Mouse (Mus musculus): ENCODE measurements at regions not wholly inside any gene's neighbourhood (a gene's known extent, or its start where the extent isn't known, plus 50 kb on each side); places are given as distances from the start of the nearest gene placed in this dataset.

DNA sequence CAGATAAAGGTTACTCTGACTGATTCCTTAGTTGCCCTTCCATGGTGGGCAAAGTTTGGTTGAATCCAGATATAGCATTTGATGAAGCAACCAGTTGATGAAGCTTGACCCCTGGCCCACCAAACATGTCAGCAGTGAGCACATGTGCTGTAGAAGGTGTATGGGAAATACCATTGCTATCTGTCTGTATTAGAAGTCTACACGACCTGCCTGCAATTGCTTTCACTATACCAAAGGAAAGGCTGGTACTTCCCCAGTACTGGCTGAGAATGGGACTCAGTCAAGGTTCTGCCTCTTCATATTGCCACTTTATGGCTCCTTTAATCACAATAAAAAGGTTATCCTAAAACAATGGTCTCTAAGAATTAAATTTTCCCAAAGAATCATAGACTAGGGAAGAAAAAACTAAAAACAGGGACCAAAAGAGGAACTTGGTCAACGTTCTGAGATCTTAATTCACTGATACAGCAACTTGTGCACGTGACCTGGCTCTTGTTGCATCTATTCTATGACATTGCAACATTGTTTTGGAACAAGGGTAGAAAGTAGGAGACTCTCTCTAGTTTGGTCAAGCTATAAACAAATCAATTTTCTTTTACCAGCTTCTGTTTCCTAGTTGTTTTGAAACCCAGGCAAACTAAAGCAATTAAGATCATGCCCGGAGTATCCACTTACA is 284.0 kb downstream of the Rapgef2 start:
- no peak for DNase-seq (ENCODE audit: low read depth, low spot score)

DNA sequence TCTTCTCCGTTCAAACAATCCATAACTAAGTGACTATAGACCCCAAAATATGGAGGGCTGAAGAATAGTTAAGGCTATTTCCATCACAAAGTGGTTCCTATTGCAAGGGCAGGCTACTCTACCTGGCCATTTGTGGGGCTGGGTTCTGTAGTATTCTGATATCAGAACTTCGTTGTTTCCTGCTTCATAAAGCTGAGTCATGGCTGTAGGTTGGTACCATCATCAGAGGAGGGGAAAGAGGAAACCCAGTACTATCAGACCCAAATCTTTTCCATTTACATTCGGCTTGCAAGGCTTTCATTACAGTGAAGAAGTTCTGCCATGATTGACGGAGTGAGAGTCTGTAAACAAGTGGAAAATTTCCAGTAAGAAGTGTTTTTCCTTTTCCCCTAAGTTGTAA is 284.6 kb downstream of the Rapgef2 start:
- DNase-seq (ENCODE audit: low read depth, low spot score), result no peak

DNA sequence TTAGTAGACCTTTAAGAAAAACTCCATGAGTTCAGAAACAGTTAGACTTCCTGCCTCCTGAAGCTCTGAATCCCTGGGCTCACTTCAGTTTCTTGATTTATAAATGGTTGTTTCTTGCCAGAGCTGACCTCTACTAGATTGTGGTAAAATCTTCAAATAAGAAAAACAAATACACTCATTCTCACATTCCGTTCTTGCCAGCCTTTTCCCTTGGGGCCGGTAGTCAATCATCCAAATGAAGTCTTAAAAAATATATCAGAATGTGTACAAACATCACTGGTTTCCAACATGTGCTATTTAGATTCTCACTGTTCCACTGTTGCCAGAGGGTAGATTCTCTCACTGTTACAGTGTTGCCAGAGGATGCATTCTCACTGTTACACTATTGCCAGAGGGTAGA is 286.0 kb downstream of the Rapgef2 start:
- no peak for DNase-seq (ENCODE audit: low read depth, low spot score)

DNA sequence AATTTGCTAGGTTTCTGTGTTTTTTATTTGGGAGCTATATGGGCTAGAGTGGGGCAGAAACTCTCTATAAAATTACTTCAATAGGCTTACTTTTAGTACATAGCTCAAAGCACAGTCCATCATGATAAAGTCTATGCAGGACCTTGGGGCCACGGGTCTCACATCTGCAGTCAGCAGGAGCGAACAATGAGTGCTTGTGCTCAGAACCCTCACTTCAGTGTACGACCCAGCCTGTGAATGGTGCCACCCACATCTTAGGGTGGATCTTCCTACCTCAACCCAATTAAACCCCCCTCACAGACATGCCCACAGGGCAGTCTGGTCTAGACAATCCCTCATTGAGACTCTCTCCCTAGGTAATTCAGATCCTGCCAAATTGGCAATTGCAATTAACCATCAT is 286.5 kb downstream of the Rapgef2 start:
- no peak for DNase-seq (ENCODE audit: low read depth, low spot score)

DNA sequence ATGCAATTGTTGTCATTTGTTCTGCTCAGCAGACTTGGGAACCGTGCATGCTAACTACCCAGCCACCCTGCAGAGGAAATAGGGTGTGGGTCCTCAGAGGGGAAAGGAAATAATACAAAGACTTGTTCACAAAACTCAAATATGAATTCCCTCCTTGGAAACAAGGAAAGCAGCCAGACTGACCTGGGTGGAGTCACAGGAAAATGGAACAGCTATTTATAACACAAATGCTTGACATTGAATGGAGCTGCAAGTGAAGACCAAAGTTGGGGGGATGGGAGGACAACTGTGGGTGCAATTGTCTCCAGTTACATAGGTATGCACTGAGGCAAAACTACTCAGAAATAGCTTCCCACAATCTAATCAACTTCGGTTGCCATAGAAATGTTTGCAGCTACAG is 298.2 kb downstream of the Rapgef2 start:
- DNase-seq (ENCODE audit: low read depth, low spot score), result peak; percentile 44

DNA sequence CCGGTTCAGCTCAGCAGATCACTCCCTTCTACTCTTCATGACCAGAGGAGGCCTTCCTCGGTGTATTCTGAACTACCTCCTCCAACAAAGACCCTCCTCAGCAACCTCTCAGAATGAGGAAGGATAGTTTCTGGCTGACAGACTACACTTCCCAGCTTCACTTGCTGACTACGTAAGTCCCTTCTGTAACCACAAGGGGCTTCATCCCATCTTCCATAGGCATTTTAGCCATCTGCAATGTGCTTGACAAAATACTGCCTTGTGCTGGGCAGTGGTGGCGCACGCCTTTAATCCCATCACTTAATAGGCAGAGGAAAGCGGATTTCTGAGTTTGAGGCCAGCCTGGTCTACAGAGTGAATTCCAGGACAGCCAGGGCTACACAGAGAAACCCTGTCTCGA is 299.6 kb downstream of the Rapgef2 start:
- DNase-seq (ENCODE audit: low read depth, low spot score), result no peak

DNA sequence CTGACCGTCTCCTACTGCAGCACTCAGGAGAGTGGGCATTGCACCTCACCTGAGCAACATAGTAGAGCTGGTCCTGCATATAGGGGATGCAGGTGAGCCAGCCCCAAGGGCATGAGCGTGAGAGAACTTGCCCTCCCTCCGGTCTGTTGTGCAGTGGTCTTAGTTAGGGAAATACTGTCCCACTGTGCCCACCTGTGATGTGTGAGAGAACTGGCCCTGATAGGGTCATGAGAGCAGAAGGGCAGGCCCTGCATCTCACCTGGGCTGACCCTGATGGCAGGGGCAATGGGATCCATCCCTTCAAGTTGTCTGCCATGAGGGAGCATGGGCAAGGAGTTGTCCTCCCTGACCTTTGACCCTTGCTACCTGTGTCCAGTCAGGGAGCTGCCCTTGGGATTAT is 305.3 kb downstream of the Rapgef2 start:
- DNase-seq (ENCODE audit: low read depth, low spot score), result no peak

DNA sequence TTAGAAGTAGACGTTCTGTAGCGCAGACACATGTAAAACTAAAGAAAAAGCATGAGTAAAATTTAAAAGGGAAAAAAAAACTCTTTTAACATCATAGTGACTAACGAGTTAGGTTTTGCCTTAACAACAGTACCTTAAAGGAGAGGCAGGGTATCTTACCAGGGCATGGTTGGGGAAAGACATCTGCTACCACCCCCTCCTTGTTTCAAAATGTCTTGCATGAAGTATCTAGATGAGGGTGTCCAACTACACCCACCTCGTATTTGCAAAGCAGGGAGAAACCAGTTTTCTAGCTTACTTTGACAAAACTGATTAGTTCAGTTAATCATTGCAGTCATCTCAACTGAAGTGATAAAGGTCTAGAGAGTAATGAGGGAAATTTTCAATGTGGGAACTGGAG is 307.5 kb downstream of the Rapgef2 start:
- peak; percentile 64 for DNase-seq (ENCODE audit: low read depth, low spot score)

DNA sequence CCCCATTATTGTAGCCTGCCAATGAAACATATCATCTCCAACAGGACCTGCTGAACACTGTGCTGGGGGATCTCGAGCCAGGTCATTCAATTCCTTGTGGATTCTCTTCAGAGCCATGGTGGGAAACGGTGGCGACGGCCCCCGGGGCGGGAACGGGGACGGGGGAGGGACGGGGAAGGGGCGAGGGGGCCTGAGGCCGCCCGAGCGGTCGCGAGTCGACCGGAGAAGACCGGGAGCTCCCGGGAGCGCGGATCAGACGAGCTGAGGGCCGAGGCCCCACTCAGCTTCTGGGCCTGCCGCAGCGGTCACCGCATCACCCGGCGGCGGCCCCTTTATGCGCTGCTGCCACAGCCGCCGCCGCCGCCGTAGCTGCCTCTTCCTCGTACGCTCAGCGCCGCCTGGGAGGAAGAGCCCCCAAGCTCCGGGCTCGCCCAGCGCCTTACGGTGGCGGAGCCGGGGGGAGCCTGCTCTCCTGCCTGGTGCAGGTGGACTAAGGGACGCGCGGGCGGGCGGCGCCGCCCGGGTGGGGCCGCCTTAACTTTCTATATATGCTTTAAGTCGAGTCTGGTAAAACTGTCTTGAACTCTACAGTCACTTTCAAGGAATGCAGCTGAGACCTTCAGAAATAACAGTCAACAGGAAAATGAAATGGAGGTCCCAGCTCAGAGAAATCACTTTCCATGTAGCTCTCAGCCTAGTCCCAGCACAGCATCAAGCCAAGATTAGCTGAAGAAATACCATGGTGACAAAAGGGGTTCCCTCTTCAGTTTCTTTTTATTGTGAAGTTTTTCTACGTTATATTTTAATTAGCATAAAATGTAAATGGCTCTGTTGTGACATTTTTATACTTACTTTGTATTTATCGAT is 319.4 kb downstream of the Rapgef2 start:
- peak; percentile 13 for DNase-seq (ENCODE audit: low read depth, low spot score)

DNA sequence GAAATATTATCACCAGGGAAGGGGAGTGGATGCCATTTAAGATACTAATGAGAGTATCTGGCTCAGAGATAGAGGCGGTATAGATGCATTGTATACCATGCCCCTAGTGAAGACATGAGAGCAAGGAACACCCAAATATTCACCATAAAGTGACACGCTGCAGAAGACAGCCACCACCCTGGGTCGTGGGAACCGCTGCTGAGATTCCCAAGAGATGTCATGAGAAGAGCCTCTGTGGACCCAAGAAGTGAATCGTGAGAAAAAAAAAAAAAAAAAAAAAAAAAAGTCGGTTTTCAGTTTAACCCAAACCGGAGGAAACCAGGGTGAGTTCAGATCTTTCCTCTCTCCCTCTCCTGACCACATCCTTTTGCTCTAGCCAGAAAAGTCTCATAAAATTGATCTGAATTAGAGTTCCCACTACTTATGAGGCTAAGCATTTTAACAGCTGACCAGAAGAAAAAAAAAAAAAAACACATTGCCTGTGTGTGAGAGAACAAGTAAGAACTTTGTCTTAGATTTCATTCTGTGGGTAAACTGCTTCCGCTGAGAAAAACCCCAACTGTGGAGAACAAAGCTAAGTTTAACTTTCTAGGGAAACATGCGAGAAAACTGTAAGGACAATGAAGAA is 322.0 kb downstream of the Rapgef2 start:
- DNase-seq (ENCODE audit: low read depth, low spot score), result no peak

DNA sequence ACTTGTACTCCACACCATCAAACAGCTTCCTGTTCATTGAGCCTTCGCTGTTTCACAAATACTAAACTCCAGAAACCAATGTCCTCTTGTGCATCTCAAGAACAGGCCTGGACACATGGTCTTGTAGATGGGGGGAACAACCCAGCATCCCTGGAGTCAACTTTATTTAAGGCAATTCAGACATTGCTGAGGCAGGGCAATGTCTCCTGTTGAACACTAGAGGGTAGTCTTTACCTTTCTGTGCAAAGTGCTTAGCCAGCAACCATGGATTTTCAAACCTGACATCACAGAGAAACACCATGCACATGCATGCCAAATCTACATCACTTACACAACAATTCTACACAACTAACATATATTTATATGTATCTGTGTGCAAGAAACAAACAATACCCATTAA is 327.5 kb downstream of the Rapgef2 start:
- peak; percentile 87 for DNase-seq (ENCODE audit: low read depth, low spot score)

DNA sequence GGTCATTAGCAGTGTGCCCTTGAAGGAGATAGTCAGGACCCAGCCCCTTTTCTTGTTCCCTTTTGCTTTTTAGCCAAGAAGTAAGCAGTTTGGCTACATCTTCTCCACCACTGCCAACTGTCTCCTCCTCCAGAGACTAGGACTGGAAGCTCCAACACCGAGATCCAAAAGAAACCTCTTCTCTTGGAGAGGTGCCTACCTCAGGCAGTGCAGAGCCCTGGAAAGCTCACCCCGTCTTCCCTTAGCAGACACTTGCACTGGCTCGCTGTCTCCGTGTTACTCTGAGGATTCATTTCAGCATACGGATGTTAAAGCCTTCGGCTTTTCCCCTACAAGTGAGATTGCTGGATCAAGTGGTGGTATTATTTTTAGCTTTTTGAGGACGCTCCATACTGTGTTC is 331.0 kb downstream of the Rapgef2 start:
- peak; percentile 56 for DNase-seq (ENCODE audit: low read depth, low spot score)

DNA sequence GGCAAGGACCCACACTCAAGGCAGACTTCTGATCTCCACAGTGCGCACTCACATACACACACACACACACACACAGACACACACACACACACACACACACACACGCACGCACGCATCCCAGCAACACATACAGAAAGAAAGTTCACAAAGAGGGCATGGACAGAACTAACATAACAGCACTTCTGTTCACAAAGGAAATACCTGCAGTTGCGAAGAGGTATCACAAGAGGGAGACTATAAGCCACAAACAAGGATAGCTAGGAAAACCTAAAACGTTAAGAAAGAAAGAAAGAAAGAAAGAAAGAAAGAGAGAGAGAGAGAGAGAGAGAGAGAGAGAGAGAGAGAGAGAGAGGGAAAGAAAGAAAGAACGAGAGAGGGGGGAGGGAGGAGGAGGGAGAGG is 336.9 kb downstream of the Rapgef2 start:
- DNase-seq (ENCODE audit: low read depth, low spot score), result peak; percentile 15

DNA sequence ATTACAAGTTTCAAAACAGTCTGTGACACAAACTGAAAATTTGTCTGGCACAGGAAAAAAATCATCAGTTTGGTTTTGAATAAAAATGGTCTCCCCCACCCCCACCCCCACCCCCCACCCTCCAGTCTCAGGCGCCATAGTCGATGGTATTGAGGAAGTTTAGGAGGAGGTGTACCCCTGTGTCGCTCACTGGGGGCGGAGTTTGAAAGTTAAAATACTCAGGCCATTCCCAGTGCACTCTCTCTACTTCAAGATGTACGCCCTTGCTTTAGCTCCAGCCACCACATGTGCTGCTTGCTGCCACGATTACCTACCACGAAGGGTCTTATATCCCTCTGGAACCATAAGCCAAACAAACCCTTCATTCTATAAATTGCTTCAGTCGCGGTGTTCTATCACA is 337.6 kb downstream of the Rapgef2 start:
- no peak for DNase-seq (ENCODE audit: low read depth, low spot score)

DNA sequence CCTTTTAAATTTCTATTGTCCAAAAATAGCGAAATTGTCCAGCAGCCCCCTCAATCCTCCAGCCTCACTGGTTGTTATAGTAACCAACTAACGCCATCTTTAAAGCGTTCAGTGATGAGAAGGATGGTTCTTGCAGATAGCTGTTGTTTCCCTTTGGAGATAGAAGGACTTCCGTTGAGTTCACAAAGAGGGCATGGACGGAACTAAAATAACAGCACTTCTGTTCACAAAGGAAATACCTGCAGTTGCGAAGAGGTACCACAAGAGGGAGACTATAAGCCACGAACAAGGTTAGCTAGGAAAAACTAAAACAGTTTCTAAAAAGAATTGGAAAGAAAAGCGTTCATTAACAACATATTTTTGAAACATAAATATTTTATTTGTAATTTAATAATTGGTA is 338.1 kb downstream of the Rapgef2 start:
- DNase-seq (ENCODE audit: low read depth, low spot score), result peak; percentile 73

DNA sequence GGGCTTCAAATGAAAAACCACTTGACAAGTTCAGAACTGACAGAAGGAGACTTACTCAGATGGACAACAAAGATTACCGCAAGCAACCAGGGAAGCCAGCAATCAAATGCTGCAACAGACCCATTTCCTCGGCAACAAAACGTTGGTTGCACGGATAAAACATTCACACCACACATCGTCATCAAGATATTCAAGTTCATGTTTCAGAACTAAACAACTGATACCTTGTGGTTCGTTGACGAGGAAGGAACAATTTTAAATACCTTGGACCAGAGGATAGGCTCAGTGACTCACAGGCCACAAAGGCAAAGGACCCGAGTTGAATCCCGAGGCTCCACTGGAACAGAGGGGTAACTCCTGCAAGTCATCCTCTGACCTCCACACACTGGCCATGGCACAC is 339.1 kb downstream of the Rapgef2 start:
- DNase-seq (ENCODE audit: low read depth, low spot score), result no peak

DNA sequence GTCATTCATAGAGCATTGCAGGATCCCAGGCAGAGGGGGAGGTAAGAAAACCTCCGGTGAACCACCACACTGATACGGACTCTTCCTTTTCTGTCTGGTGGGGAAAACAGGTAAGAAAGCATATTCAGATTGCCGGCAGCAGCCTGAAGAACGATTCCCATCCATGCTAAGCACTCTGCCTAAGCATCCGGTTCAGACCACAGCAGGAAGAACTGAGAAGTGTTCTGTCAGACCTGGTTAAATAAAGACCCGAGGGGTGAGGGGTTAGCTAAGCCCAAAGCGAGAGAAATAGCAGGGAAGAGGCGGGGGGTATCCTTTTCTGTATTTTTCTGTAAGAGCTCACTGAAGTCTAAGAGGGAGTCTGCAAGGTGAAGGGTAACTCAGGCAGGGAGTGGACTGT is 342.1 kb downstream of the Rapgef2 start:
- DNase-seq (ENCODE audit: low read depth, low spot score), result no peak

DNA sequence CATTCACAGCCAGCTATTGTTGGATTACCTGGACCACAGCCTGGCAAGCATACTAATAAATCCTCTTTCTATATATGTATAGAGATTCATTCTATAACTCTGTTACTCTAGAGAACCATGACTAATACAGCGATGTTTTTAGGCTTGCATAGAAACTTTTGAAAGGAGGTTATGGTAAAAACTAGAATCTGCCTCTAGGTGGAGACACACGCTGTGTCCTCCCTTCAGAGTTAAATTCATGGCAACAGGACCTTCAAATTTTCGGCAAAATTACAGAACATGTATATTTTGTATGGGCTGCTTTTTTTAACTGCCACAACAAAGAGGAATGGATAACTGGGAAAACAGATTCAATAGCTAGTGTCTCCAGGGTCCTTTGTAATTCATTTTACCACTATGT is 353.3 kb downstream of the Rapgef2 start:
- no peak for DNase-seq (ENCODE audit: low read depth, low spot score)

DNA sequence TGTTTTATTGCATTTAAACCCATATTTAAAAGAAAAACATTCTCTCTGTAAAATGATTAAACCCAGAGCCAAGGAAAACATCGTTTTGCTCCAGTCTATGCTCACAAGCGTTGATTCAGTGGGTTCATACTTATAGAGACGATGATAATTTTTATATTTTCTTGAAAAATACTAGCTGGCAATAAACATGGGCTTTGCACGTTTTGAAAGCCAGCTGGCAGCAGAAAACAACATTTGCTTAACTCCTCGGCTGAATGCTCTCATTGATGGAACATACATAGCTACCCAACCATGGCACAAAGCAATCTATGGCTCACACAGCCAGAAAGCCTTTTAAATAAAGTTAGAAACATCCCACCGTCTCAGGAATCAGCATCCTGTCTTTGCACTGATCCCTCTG is 366.5 kb downstream of the Rapgef2 start:
- no peak for DNase-seq (ENCODE audit: low read depth, low spot score)

DNA sequence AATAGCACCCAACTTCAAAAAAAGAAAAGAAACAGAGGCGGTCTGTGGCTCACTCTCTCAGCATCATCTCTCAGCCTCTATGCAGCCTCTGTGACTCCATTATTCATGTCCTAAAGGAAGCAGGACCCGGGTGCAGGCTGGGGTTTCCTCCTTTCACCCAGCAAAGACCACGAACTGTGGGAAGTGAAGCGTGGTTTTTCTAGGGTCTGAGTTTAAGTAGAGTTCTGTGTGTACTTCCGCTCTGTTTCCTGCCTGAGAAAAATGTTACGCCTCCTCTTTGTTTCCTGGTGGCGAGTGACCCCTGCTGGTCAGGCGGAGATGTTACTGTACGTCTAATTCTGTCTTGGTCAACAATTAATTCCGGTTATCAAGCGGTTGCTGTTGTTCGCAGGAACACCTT is 366.9 kb downstream of the Rapgef2 start:
- peak; percentile 82 for DNase-seq (ENCODE audit: low read depth, low spot score)

DNA sequence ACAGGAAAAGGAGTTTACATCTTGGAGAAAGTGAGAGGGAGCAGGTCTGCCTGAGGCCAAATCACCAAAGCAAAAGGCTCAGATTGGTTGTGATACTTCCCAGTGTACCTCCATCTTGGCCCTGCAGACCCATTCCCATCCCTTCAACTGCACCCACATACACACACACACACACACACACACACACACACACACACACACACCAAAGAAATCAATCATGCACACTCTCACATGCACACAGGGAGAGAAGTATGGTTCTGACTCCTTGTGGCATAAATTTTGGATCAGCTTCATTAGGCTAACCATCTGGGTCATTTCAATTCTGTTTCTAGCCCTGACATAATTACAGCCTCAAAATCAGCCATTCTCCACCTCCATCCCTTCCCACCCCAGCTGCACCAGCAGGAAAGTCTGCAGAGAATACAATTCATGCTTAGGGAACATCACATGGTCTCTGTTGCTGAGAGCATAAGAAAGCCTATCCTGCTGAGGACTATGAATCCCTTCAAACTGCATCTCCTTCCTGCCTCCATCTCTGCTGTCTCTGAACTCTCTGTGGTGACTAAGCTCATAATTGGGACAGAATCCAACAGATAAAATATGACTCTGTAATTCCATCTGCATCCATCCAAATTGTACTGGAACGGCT is 378.0 kb downstream of the Rapgef2 start:
- peak; percentile 79 for DNase-seq (ENCODE audit: low read depth, low spot score)

DNA sequence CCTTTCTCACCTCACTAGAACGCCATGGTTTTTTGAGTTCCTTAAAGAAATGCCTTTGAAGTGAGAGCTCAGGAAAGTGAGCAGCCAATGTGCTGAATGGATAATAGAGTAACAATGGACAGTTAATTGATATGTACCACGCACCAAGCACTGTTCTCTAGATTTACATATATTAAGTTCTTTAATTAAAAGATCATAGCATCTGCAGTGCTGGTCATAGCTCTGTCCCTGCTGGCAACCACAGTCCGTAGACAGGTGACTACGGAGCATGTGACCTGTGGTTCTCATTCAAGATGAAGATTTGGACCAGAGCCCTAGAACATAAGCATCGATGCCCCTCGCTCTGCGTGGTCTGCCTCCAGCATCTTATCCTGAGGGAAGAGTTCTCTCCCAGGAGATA is 378.5 kb downstream of the Rapgef2 start:
- DNase-seq (ENCODE audit: low read depth, low spot score), result no peak
